Mouse (Mus musculus) left cerebral cortex, postnatal 10 days (tissue): ENCODE results near the gene Nipal3. TPM values are rescaled to one million over a fixed set of nuclear protein-coding genes. Genes with fewer than 3 reads are reported as not detected.

Experiments used
- DNase-seq, 2 experiments: peaks; one replicate each; pipeline ENCODE4 v3.0.0; 2021 to 2022; ENCODE audit warnings: low spot score in 2 of 2, mixed read lengths in 1 of 2; ENCODE audit errors: extremely low spot score in 1 of 2
- intact Hi-C: fragments of 180-260 bp; cut with DNase I; formaldehyde crosslinking; loops from one replicate; pipeline ENCODE4 v1.15.1; 2025
- total RNA-seq, 2 experiments: library from RNA; stranded (reverse); gene quantifications; 2 replicates each; pipeline ENCODE4 v1.2.3; 2021

Nipal3 gene
- total RNA-seq, 2 experiments from 2014 or later, result 90.9 to 96.8 TPM

DNA sequence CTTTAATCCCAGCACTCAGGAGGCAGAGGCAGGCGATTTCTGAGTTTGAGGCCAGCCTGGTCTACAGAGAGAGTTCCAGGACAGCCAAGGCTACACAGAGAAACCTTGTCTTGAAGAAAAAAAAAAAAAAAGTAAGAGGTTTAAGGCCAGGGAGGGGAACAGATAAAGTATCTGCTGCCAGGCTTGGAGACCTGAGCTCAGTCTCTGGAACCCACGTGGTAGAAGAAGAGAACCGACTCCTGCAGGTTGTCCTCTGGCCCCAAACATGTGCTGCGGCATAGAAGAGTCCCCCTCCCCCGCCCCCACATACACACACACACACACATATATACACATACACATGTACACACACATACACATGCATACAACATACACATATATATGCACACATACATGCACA lies 52.4 kb downstream of the Nipal3 start:
- no peak for DNase-seq
- intact Hi-C loops, result no loop called here

DNA sequence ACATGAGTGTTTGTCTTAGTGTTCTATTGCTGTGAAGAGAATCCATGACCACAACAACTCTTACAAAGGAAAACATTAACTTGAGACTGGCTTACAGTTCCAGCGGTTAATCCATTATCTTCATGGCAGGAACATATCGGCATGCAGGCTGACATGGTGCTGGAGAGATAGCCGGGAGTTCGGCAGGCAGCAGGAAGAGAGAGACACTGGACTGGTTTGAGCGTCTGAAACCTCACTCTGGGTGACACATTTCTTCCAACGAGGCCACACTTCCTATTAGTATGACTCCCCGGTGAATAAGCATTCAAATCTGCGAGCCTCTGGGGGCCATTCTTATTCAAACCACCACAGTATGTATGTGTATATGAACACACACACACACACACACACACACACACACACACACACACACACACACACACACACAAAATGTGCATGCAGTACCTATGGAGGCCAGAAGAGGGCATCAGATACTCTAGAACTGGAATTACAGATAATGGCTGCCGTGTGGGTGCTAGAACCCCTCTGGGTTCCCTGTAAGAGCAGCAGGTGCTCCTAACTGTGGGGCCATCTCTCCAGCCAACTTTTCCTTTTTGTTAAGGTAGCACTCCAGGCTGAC lies 54.8 kb downstream of the Nipal3 start:
- intact Hi-C loops, result no loop called here
- no peak for DNase-seq

DNA sequence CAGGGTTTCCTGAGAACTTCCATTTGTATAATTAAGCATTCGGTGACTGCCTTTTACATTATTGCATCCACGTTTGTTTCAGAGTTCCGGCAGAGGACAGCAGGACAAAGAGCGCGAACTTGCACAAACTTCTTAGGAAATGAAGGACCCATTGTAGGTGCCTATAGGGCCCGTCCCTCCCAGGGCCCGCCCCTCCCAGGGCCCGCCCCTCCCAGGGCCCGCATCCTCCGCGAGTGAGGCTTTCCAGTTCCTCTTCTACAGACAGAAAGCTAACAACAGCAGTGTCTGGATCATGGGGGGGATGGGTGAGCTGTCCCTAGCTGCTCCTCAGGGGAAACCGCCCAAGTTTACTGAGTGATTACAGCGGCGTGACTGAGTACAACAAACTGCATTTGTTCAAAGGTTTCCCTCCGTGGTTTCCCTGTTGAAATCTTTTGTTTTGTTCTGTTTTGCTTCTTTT lies 55.6 kb downstream of the Nipal3 start:
- intact Hi-C loops, result no loop called here
- peak in 1 of 2 experiments; percentile 65 for DNase-seq

DNA sequence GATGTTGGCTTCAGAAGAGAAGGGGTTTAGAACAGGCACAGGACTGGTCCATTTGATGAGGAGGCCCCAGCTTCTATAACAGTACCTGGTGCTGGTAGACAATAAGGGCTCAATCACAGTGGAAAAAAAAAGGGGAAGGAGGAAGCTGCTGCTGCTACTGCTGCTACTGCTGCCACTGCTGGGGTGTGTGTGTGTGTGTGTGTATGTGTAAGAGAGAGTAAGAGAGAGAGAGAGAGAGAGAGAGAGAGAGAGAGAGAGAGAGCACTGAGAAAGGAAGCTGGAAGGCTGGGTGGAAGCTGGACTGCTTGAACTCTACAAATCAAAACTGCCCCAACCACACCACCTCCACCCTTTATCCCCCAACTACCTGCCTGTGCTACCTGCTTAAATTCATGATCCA lies 56.9 kb downstream of the Nipal3 start:
- DNase-seq, result no peak
- intact Hi-C loops, result no loop called here

DNA sequence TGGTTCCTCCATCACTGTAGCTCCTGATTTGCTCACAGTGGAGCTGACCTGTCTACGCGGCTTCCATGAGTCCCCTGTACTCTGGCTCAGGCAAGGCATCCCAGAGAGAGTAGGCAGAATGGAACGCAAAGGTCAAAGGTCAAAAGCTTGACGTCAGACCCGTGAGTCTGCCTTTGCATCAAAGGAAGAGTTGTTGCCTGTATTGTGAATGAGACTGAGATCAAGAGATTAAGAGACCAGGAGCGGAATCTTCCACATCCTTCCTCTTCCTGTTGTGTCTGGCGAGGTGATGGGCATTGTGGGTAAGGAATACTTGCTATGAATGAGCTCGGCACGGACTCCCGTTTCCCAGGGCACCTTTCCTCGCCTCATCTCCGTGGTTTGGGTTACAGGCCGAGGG lies 58.5 kb downstream of the Nipal3 start:
- intact Hi-C loops, result no loop called here
- DNase-seq, result peak in 1 of 2 experiments; percentile 62

DNA sequence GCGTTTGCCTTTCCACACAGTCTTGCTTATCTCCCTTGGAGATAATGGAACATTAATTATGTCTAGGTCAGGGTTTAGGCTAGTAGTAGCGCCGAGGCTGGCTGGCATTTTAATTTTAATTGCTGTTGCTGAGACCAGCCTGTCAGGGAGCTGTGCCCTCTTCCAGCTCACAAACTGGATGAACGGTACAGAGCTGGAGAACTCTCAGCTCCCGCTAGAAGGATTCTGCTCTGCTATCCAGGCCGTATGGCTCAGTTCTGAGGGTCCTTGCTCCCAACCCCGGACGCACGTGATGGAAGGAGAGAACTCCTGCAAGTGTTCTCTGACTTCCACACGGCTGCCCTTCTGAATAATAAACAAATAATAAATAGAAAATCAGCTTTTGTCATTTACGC lies 60.4 kb downstream of the Nipal3 start:
- intact Hi-C loops, result no loop called here
- no peak for DNase-seq

DNA sequence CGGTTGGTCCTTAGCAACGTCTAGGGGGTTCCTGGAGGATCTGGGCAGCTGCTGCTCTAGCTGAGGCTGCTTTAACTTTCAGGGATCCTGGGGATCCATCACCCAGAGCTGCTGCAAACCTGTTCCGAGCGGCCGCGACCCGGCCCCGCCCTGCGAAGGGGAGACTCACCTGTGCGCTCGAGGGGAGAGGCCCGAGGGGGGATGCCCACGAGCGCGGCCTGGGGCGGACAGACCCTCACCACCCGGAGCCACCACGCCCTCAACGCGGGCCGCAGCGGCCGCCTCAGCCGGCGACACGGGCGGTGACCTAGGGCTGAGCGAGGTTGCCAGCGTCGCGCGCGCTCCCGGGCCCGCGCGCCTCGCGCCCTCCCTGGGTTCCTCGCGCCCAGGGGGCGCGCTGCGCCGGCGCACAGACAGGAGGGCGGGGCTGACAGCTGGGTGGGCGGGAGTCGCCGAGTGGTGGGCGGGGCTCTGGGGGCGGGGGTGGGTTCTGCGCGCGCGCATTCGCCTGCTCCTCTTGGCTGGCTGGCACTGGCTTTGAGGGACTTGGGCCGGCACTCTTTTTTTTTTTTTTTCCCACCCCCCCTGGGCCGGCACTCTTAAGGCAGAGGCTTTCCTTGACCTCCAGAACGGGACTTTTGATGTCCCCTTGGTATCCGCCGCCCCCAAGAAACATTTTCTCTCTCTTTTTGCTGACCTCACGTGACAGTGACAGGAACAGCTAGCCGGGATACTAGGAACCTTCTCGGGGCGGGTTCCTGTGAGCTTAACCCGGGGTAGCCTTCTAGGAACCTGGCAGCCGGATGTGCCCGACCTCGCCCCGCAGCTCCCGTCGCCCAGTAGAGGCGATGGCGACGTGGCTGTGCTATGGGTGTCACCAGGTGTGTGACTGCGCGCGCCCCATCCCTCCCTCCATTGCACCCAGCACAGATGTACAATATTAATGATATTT lies 61.1 kb downstream of the Nipal3 start, which contains the start of gene Rcan3:
TSS of gene Rcan3 (minus strand) at position 411 of the 952 bp plus-strand sequence.
- intact Hi-C loops, result no loop called here
- peak; percentile 23 to 86 for DNase-seq

DNA sequence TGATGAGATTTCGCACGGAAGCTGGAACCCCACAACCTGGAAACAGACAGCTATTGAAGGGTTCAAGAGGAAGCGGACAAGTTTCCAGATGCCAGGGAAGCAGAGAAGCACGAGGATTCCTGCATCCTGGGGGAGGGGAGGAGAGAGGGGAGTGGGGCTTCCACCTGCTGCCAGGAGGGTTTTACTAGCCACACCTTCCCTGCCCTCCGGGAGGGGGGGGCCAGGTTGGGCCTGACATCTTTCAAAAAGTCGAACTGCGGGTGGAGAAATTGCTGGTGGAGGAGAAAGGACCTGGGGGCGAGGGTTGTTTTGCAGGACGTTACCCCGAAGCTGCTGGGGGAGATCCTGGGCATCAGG lies 61.8 kb downstream of the Nipal3 start:
- intact Hi-C loops, result no loop called here
- DNase-seq, result peak in 1 of 2 experiments; percentile 42

DNA sequence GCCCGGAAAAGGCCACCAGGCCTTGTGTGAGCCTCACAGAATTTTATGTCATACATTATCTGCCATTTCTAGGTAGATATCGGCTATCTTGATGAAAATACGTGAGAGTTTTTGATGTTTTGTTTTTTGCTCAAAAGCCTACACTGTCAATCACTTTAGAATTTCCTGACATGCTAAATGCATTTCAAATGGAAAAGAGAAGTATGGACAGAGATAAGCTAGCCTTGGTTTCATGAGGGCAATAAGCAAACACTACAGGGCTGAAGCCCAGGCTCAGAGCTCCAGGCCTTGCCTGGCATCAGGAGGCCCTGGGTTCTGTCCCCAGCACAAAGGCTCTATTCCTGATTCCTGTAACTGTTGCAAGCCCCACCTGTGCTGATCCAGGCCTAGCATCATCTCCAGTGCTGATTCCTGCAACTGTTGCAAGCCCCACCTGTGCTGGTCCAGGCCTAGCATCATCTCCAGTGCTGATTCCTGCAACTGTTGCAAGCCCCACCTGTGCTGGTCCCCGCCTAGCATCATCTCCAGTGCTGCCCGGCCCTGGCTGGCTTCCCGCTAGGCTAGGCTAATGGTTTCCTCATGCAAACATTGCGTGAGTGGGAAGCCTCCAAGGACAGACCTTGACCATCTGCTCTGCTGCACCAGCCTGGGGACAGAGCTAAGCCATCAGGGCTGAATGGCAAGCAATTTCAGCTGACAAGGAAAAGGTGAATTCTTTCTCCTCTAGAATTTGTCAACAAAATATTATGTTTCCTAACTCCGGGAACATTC lies 64.7 kb downstream of the Nipal3 start:
- no peak for DNase-seq
- intact Hi-C loops, result no loop called here

DNA sequence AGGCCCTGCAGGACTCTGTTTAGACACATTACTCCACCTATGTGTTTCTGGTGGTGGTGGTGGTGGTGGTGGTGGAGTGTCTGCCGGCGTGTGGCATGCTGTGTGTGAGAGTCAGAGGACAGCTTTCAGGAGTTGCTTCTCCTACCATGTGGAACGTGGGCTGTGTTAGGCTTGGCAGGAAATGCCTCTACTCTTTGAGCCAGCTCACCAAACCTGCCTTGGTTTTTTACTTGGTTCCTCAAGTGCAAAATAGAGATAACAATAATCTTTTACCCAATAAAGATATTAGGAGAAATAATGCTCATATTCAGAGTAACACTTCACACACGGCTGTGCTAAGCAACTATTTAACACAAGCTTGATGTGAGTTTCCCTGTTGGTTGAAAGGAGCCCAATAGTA lies 65.5 kb downstream of the Nipal3 start:
- DNase-seq, result no peak
- intact Hi-C loops, result no loop called here

DNA sequence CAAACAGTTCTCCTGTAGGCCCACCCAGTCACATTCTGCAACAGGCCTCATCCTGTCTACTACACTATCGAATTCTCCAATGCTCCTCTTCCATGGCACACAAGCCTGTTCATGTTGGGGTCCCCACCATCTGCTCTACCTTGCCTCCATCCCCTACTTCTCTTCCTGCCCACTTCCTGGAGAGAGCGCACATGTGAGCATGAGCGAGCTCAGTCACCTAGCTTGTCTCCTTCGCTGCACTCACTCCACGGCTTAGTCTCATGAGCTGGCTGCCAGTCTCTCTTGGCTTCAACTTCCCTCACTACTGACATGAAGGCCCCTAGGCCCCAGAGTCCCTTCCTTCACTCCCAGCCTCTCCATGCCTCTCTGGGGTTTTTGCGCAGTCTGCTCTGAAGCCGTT lies 68.3 kb downstream of the Nipal3 start:
- no peak for DNase-seq
- intact Hi-C loops, result no loop called here

DNA sequence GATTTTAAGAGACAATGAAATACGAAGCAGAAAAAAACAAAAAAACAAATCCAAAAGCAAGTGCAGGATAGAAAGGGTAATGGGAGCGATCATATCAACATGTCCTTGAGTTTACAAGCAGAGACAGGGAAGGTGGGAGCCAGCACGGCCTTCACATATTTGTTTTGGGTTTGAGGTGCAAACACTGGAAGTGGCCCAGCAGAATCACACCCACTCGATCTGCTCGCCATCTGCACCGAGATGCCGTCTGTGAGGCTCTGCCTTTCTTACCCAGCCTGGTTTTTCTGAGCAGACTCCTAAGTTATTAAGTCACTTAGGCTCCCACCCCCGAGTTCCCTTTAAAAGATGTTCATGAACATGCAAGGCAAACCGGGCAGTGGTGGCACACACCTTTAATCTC lies 69.2 kb downstream of the Nipal3 start:
- intact Hi-C loops, result no loop called here
- peak; percentile 69 to 70 for DNase-seq

DNA sequence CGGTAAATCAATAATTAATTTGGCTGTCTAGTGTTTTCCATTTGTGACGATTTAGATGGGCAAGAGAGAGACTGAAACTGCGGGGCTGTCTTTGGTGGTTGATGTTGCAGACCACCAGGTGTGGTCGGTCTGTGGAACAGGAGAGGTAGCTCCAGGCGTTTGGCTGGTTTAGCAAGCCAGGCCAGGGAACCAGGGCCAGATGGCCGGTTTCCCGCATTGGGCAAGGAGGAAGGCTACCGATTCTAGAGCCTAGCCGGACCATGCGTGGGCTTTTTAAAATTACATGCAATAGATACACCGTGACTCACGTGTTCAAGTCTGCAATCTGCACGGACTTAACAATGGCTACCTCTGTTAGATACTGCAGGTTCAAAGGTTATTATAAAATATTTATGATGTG lies 73.9 kb downstream of the Nipal3 start:
- intact Hi-C loops, result no loop called here
- DNase-seq, result no peak

DNA sequence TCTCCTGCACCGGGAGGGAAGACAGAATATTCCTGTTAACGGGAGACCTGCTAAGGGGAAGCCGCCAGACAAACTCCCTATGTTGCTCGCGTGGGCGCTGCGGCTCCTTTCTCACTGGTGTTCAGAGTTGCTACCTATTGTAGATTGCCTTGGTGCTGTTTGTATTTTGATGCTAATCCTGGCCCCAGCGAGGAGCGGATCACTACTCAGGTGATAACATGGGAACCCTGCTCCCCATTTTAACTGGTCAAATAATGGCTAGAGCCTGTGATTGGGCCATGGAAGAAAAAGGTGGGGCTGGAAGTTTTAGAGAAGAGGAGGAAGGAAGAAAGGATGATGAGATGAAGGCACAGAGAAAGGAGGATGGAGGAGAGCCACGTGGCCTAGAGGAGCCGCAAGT lies 74.4 kb downstream of the Nipal3 start:
- no peak for DNase-seq
- intact Hi-C loops, result no loop called here

DNA sequence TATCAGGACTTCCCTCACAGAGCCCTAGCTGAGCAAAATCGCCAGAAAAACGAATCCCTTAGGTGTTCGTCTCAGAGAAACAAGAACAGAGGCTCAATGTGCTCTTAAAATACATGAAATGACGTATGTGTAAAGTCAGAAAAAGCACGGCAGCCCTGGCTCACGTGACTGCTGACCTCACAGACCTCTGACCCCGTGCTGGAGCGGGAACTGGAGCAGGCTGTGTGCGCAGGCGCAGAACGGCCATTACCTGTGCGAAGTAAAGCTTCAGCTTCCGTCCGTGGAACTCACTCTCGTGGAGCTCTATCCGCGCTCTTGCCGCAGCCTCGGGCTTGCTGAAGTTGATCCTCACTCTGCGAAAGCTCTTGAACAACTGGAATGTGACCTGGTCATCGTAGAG lies 74.8 kb downstream of the Nipal3 start:
- intact Hi-C loops, result no loop called here
- DNase-seq, result no peak

DNA sequence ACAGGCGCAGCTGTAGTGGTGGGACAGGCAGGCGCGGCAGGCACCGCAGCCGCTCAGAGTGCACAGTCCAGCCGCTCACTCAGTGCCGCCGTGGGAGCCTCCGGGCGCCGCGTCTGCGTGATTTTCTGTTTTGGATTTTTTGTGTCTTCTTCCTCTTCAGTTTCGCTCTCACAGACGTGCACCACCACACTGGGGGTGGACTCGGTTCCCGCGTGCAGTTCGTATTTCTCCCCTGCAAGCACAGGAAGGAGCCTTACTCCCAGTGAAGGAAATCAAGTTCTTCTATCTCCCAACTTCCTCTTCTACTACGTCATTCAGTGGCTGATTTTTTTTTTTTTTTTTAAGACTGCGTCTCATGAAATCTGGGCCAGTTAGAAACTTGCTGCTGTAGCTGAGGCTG lies 78.5 kb downstream of the Nipal3 start:
- DNase-seq, result no peak
- intact Hi-C loops, result no loop called here

DNA sequence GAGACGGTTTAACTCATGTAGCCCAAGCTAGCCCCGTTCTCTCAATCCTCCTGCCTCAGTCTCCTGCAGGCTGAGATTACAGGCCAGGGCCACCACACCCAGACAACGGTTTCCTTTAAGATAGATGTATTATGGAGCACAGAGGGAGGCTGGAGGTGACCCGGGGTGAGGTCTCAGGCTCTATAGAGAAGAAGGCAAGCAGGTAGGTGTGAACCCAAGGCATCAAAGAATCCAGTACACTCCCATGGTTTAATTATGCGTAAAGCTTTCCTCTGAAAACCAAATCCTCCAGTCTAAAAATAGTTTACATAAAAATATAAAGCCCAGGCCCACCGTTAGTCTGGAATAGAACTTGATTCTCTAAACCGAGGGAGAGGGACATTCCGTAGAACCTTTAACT lies 81.3 kb downstream of the Nipal3 start:
- intact Hi-C loops, result no loop called here
- no peak for DNase-seq

DNA sequence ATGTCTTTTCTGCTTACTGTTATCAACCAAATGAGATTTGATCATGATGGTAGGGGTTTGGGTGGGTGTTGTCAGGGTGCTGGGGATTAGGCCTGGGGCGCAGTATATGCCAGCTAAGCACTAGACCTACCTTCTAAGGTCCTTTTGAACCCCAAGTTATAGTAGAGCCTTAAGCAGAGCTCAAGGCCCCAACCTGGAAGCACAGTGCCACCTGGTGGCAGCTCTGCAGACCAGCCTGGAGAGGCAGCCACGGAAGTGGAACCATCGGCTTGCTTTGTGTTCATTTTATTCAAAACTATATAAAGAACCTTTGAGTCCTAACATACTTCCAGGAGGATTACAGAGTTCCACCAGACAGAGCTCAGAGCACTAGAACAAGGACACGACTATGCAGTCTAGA lies 83.2 kb downstream of the Nipal3 start:
- intact Hi-C loops, result loop anchor here (2.0 kb wide), 2 partner anchors 29 to 53 kb away; no protein-coding TSS in a partner anchor
- DNase-seq, result peak in 1 of 2 experiments; percentile 67

DNA sequence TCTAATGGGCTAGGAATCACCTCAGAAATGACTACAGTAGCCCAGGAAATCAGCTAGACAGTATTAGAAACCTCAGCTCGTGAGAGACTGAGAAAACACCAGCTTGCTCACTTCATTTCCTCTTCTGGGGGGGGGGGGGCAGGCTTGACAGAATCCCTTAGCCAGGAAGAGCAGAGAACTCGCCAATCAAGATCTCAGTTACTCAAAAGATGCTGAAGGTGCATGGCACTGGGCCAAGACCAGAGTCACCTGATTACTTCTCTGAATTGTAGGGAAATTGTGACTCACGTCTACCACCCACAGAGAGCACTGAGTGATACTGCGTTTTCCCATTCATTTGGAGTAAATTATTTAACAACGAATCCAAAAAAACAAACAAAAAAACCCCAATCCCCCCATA lies 88.7 kb downstream of the Nipal3 start:
- intact Hi-C loops, result no loop called here
- peak; percentile 23 to 73 for DNase-seq
